Mouse (Mus musculus) limb, embryonic 12.5 days (tissue): Measurements from ENCODE around the gene Fut1. TPM values are rescaled to one million over a fixed set of nuclear protein-coding genes. Genes with fewer than 3 reads are reported as not detected.
"Not testable (repeated sequence)": the region's sequence is repeated elsewhere in the genome, so short reads cannot be mapped to it uniquely, and the experiment has no call there.

ENCODE experiments used
- ATAC-seq: fragments of 200-750 bp; cut with Nextera tagmentation; 2 replicates; pipeline ENCODE4 v1.8.0; 2017; ENCODE audit warnings: low read depth, moderate TSS enrichment; ENCODE audit not compliant: insufficient number of reproducible peaks, insufficient read depth, low FRiP score, low TSS enrichment
- H3K27ac ChIP-seq: fragments of 300-500 bp; sonication (generic); 2 replicates; pipeline ENCODE4 v1.5.1; 2016; ENCODE audit warnings: mild to moderate bottlenecking, moderate library complexity
- H3K27me3 ChIP-seq: fragments of 300-500 bp; sonication (generic); 2 replicates; pipeline ENCODE4 v1.6.1; 2016; ENCODE audit warnings: mild to moderate bottlenecking, moderate library complexity
- H3K36me3 ChIP-seq: fragments of 300-500 bp; sonication (generic); 2 replicates; pipeline ENCODE4 v1.6.1; 2016; ENCODE audit warnings: mild to moderate bottlenecking, moderate library complexity
- H3K4me1 ChIP-seq: fragments of 300-500 bp; sonication (generic); replicated peaks from 2 replicates; pipeline ENCODE4 v1.6.1; 2016
- H3K4me2 ChIP-seq: fragments of 300-500 bp; sonication (generic); 2 replicates; pipeline ENCODE4 v1.6.1; 2016; ENCODE audit warnings: mild to moderate bottlenecking, moderate library complexity
- H3K4me3 ChIP-seq: fragments of 300-500 bp; sonication (generic); replicated peaks from 2 replicates; pipeline ENCODE4 v1.5.1; 2016; ENCODE audit warnings: mild to moderate bottlenecking
- H3K9ac ChIP-seq: fragments of 300-500 bp; sonication (generic); replicated peaks from 2 replicates; pipeline ENCODE4 v1.6.1; 2016; ENCODE audit warnings: mild to moderate bottlenecking, moderate library complexity
- H3K9me3 ChIP-seq: fragments of 300-500 bp; sonication (generic); 2 replicates; pipeline ENCODE4 v1.6.1; 2016; ENCODE audit warnings: mild to moderate bottlenecking, moderate library complexity
- WGBS: fragments of 180-500 bp; shearing (Covaris S2); methylation state at CpG from one replicate; pipeline ENCODE4 v1.1.7; 2016; 5-methylcytosine and 5-hydroxymethylcytosine counted together
- polyA plus RNA-seq: library from polyadenylated mRNA; unstranded; fragments of >200 nt; fragmentation: Nextera tagmentation; extraction: Ambion mirVana; gene quantifications from 2 replicates; pipeline ENCODE4 v1.2.1, GENCODE M21; 2016

Fut1 gene
- polyA plus RNA-seq, 1 experiment from 2014 or later, result not detected

DNA sequence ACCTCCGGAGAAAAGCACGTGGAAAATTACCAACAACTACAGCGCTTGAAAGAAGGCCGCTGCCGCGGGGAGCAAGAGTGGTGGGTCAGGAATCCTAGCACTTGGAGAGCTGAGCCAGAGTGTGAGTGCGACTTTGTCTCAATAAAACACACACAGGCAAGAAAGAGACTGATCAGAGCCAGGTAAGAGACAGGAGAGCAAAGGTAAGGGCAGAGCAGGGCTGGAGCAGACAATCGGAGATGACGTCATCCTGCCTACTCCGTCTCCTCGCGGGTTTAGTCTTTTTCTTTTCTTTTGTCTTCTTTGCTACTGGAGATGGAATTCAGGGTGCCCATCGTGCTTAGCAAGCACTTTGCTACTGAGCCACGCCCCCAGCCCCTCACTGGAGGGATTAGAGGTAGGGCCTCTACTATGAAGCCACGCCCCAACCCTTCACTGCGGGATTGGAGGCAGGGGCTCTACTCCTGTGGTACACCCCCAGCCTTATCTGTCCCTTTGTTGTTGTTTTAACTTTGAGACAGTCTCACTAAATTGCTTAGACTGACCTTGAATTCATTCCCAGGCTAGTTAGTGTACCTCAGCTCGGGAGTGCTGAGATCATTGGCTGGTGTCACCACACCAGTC lies 37.4 kb downstream of the Fut1 start:
- ATAC-seq, result no peak
- no peaks in the 10 kb centered on the region for H3K36me3 ChIP-seq
- 0 out of 2 replicates have a peak, but pooled peaks cover 7% of the 10 kb centered on the region for H3K4me1 ChIP-seq
- peaks cover 6% of the 10 kb centered on the region; the same call in 1 of the 2 replicates for H3K9me3 ChIP-seq
- H3K4me3 ChIP-seq, result no peak overlapping the region; the same call in 1 of the 2 replicates
- H3K4me2 ChIP-seq, result peak overlapping the region; percentile 32
- H3K27me3 ChIP-seq, result no peaks in the 10 kb centered on the region
- 35% methylated on average over 17 of the region's 17 CpGs for WGBS
- no peak overlapping the region for H3K9ac ChIP-seq
- H3K27ac ChIP-seq, result no peak overlapping the region

DNA sequence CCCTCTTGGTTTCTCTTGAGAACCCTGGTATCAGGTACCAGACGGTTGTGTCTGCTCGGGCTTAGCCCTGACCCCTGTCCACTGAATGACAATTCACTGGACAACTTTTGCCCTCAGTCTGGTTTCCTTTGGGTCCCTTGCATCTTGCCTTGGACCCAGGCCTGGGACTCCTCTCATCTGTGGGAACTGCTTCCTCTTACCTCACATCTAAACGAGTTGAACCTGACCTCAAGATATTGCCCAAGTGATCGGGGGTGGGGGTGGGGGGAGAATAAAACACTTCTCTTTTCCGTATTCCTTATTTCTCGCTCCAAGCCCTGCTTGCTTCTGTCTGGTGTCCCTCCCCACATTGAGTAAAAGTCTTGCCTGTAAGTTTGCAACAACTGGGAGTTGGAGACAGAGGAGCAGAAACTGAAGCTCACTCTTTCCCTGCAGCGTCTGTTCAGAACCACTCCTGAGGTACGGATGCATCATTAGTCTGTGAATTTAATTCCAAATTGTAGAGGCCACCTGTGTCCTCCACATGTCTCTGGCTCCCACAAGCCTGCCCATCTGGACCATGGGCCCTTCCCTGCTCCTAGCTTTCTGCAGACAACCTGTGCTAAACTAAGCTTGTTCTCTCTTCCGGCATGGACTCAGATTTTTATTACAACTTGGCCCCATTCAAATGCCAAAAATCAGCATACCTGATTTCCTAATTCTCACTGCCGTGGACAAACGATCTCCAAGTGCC lies 43.8 kb downstream of the Fut1 start:
- H3K4me1 ChIP-seq, result peaks cover 18% of the 10 kb centered on the region; the same call in 1 of the 2 replicates
- H3K9ac ChIP-seq, result no peak overlapping the region
- H3K4me3 ChIP-seq, result no peak overlapping the region
- H3K27ac ChIP-seq, result no peak overlapping the region
- no peak for ATAC-seq
- H3K27me3 ChIP-seq, result no peaks in the 10 kb centered on the region
- 77% methylated on average over 11 of the region's 11 CpGs for WGBS
- H3K36me3 ChIP-seq, result no peaks in the 10 kb centered on the region
- peaks cover 6% of the 10 kb centered on the region; the same call in 1 of the 2 replicates for H3K9me3 ChIP-seq
- H3K4me2 ChIP-seq, result no peak overlapping the region

DNA sequence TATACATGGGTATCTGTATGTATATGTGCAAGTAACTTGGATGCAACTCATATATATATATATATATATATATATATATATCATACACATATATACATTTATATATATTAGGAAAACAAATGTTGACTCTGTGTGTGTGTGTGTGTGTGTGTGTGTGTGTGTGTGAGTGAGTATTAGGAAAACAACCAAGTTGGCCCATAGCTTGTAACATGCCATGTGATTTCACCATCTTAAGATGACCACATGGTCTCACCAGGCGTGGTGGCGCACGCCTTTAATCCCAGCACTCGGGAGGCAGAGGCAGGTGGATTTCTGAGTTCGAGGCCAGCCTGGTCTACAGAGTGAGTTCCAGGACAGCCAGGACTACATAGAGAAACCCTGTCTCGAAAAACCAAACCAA lies 44.6 kb downstream of the Fut1 start:
- not testable (repeated sequence) for H3K27ac ChIP-seq, H3K4me3 ChIP-seq, H3K9me3 ChIP-seq, H3K4me2 ChIP-seq, H3K27me3 ChIP-seq, H3K36me3 ChIP-seq, ATAC-seq, H3K9ac ChIP-seq
- 89% methylated on average over 6 of the region's 6 CpGs for WGBS
- peaks cover 13% of the 10 kb centered on the region; the same call in 1 of the 2 replicates for H3K4me1 ChIP-seq

DNA sequence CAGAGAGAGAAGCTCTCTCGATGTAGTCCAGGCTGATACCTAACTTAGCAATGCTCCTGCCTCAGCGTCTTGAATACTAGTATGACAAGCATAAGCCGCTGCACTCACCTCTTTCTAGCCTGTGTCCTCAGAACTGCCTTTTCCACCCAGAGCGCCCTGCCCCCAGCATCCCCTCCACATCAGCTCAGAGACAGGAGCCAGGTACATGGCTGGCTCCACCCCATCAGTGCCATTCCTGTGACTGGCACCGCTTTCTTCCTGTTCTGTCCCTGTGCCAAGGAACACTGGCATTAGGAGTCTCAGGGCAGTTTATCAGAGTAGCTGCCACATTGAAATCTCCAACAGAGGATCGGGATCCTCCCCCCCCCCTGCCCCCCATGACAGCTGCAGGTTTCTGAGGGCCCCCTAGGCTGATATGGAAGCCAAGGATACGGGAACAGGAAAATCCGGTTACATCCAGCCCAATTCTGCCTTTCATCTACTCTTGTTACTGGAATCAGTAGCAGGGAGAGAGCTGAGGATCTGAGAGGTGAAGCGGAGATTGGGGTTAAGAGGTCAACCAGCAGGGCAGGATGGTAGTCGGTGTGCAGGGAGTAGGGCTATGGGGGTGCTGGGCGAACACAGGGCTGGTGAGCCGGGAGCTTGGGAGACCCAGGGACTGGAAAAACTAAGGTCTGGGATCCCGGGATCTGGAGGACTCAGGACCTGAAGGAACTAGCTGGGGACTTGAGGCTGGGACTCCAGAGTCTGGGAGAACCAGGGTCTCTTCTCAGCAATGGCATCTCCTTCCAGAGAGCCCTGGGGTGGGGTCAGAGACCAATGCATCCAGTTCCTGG lies 48.4 kb downstream of the Fut1 start:
- Histone ChIP-seq H3K27ac (no peak overlapping the region), H3K4me2 (no peak overlapping the region), H3K36me3 (no peaks in the 10 kb centered on the region), H3K4me3 (no peak overlapping the region), H3K9ac (no peak overlapping the region), H3K9me3 (0 out of 2 replicates have a peak, but pooled peaks cover 3% of the 10 kb centered on the region), H3K27me3 (no peaks in the 10 kb centered on the region), H3K4me1 (peaks cover 13% of the 10 kb centered on the region; the same call in 1 of the 2 replicates)
- 47% methylated on average over 13 of the region's 13 CpGs for WGBS
- ATAC-seq, result no peak

DNA sequence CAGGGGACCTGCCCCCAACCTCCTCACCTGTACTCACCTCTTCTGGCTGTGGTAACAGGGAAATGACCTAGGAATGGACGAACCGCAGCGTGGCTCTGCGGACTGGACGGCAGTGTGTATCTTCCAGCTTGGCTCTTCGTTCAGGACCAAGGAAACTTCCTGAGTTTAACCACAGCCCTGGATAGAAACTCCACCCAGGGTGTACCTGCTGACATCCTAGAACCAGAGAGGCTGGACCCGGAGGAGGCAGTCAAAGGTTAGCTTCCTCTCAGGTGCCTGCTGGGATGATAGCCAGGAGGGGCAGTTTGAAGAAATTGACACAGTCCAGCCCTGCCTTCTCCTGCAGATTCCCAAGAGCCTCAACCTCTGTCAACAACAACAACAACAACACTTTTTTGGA lies 49.1 kb downstream of the Fut1 start, which contains the start of gene Fut2:
Gene Fut2, minus strand, starts transcription at position 234 of the 400 bp plus-strand sequence.
- Histone ChIP-seq H3K27me3 (no peaks in the 10 kb centered on the region), H3K27ac (no peak within 1 kb of the TSS), H3K9ac (no peak within 1 kb of the TSS), H3K4me1 (peaks cover 13% of the 10 kb centered on the region; the same call in 1 of the 2 replicates), H3K36me3 (no peaks in the 10 kb centered on the region), H3K4me2 (no peak within 1 kb of the TSS), H3K9me3 (0 out of 2 replicates have a peak, but pooled peaks cover 3% of the 10 kb centered on the region), H3K4me3 (no peak within 1 kb of the TSS)
- no peak for ATAC-seq
- WGBS, result 79% methylated on average over 7 of the region's 7 CpGs

DNA sequence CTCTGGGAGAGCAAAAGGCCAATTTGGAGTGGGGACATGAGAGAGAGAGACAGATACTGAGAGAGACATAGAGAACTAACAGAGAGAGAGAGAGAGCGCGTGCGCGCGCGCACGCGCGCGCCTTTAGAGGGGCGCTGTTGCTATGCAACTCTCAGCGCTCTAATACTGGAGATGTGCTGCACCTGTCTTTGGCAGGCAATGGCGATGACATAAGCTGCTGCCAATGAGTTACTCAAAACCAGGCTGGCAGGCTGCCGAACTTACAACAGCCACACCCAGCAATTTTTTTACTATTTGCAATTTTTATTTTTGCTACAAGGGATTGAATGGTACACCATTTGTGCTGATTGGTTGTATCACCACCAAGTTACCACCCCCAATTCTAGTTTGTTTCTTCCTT lies 50.7 kb downstream of the Fut1 start:
- peaks cover 13% of the 10 kb centered on the region; the same call in 1 of the 2 replicates for H3K4me1 ChIP-seq
- no peaks in the 10 kb centered on the region for H3K27me3 ChIP-seq
- no peak overlapping the region for H3K27ac ChIP-seq
- 81% methylated on average over 14 of the region's 14 CpGs for WGBS
- no peak overlapping the region for H3K4me2 ChIP-seq
- no peak overlapping the region for H3K4me3 ChIP-seq
- no peak overlapping the region for H3K9ac ChIP-seq
- H3K36me3 ChIP-seq, result no peaks in the 10 kb centered on the region
- ATAC-seq, result no peak
- 0 out of 2 replicates have a peak, but pooled peaks cover 3% of the 10 kb centered on the region for H3K9me3 ChIP-seq

DNA sequence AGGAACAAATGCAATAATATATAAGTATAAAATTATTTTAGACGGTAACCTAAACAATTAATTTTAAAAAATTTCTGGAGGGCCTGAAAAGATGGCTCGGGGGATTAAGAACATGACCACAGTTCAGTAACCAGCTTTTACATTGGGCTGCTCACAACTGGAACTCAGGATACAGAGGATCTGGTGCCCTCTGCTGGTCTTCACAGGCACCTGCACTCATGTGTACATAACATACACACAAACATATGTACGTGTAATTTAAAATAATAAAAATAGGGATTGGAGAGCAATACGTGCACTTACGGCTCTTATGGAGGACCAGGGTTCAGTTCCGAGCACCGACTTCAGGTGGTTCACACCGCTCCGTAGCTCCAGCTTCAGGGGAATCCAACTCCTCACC lies 51.8 kb downstream of the Fut1 start:
- H3K36me3 ChIP-seq, result no peaks in the 10 kb centered on the region
- peaks cover 13% of the 10 kb centered on the region; the same call in 1 of the 2 replicates for H3K4me1 ChIP-seq
- WGBS, result 92% methylated on average over 9 of the region's 9 CpGs
- no peak overlapping the region for H3K27ac ChIP-seq
- 0 out of 2 replicates have a peak, but pooled peaks cover 3% of the 10 kb centered on the region for H3K9me3 ChIP-seq
- no peak overlapping the region for H3K9ac ChIP-seq
- no peak overlapping the region for H3K4me3 ChIP-seq
- no peak for ATAC-seq
- no peaks in the 10 kb centered on the region for H3K27me3 ChIP-seq
- no peak overlapping the region for H3K4me2 ChIP-seq

Other genes with a start within 250 kb of the Fut1 start
- 1.4 and 1.8 TPM in 2 replicates for gene Lin7b, start 246.7 kb upstream of the Fut1 start, polyA plus RNA-seq
- gene Snrnp70, start 221.5 kb upstream of the Fut1 start, polyA plus RNA-seq, result 341 and 347 TPM in 2 replicates
- 0.13 and 0.18 TPM in 2 replicates for gene Kcna7, start 211.6 kb upstream of the Fut1 start, polyA plus RNA-seq
- gene Ntf5, start 203.6 kb upstream of the Fut1 start, polyA plus RNA-seq, result 3.9 and 5.6 TPM in 2 replicates
- gene Lhb, start 196.5 kb upstream of the Fut1 start, polyA plus RNA-seq, result 0.33 TPM in 1 of 2 replicates, not detected in the other
- gene Gys1, start 182.4 kb upstream of the Fut1 start, polyA plus RNA-seq, result 45.2 and 46.2 TPM in 2 replicates
- gene Ruvbl2, start 179.2 kb upstream of the Fut1 start, polyA plus RNA-seq, result 155 and 156 TPM in 2 replicates
- 4,887 and 4,953 TPM in 2 replicates for gene Ftl1, start 157.4 kb upstream of the Fut1 start, polyA plus RNA-seq
- gene Bax, start 150.4 kb upstream of the Fut1 start, polyA plus RNA-seq, result 224 and 230 TPM in 2 replicates
- gene Tulp2, start 135.4 kb upstream of the Fut1 start, polyA plus RNA-seq, result 1.4 TPM in 2 replicates
- not detected in 2 replicates for gene Gm45808, start 130.5 kb upstream of the Fut1 start, polyA plus RNA-seq
- gene Dhdh, start 128.5 kb upstream of the Fut1 start, polyA plus RNA-seq, result 3.2 and 3.3 TPM in 2 replicates
- 149 and 160 TPM in 2 replicates for gene Nucb1, start 106.9 kb upstream of the Fut1 start, polyA plus RNA-seq
- gene Ppp1r15a, start 91.0 kb upstream of the Fut1 start, polyA plus RNA-seq, result 26.0 and 27.1 TPM in 2 replicates
- gene Plekha4, start 91.0 kb upstream of the Fut1 start, polyA plus RNA-seq, result 1.4 TPM in 2 replicates
- 0.55 and 1.1 TPM in 2 replicates for gene Hsd17b14, start 62.4 kb upstream of the Fut1 start, polyA plus RNA-seq
- gene Bcat2, start 47.1 kb upstream of the Fut1 start, polyA plus RNA-seq, result 50.4 and 56.5 TPM in 2 replicates
- not detected in 2 replicates for gene Fgf21, start 1.8 kb upstream of the Fut1 start, polyA plus RNA-seq
- 0.13 and 0.17 TPM in 2 replicates for gene Izumo1, start 4.5 kb downstream of the Fut1 start, polyA plus RNA-seq
- 11.7 and 13.4 TPM in 2 replicates for gene Rasip1, start 10.2 kb downstream of the Fut1 start, polyA plus RNA-seq
- gene Mamstr, start 22.7 kb downstream of the Fut1 start, polyA plus RNA-seq, result 5.7 and 5.9 TPM in 2 replicates
- 0.15 TPM in 2 replicates for gene Fut2, start 49.1 kb downstream of the Fut1 start, polyA plus RNA-seq
- gene Ntn5, start 66.7 kb downstream of the Fut1 start, polyA plus RNA-seq, result 0.13 and 0.23 TPM in 2 replicates
- gene Sec1, start 77.1 kb downstream of the Fut1 start, polyA plus RNA-seq, result 0.40 and 0.74 TPM in 2 replicates
- 8.8 and 12.6 TPM in 2 replicates for gene Car11, start 82.6 kb downstream of the Fut1 start, polyA plus RNA-seq
- 6.4 and 8.5 TPM in 2 replicates for gene Dbp, start 87.8 kb downstream of the Fut1 start, polyA plus RNA-seq
- 990 and 1,038 TPM in 2 replicates for gene Rpl18, start 98.2 kb downstream of the Fut1 start, polyA plus RNA-seq
- gene Sphk2, start 100.7 kb downstream of the Fut1 start, polyA plus RNA-seq, result 32.5 TPM in 2 replicates
- gene Fam83e, start 103.9 kb downstream of the Fut1 start, polyA plus RNA-seq, result 1.0 and 1.3 TPM in 2 replicates
- not detected in 2 replicates for gene Spaca4, start 108.5 kb downstream of the Fut1 start, polyA plus RNA-seq
- gene Lmtk3, start 166.4 kb downstream of the Fut1 start, polyA plus RNA-seq, result 3.4 and 4.9 TPM in 2 replicates
- 1.6 and 1.9 TPM in 2 replicates for gene Sult2b1, start 167.4 kb downstream of the Fut1 start, polyA plus RNA-seq
- 171 and 175 TPM in 2 replicates for gene Cyth2, start 197.3 kb downstream of the Fut1 start, polyA plus RNA-seq
- gene Kcnj14, start 207.5 kb downstream of the Fut1 start, polyA plus RNA-seq, result 1.6 and 2.2 TPM in 2 replicates
- gene Grwd1, start 213.7 kb downstream of the Fut1 start, polyA plus RNA-seq, result 75.4 and 78.0 TPM in 2 replicates